9 mouse cellular contexts compared by ENCODE assay signal in the genomic region with DNA sequence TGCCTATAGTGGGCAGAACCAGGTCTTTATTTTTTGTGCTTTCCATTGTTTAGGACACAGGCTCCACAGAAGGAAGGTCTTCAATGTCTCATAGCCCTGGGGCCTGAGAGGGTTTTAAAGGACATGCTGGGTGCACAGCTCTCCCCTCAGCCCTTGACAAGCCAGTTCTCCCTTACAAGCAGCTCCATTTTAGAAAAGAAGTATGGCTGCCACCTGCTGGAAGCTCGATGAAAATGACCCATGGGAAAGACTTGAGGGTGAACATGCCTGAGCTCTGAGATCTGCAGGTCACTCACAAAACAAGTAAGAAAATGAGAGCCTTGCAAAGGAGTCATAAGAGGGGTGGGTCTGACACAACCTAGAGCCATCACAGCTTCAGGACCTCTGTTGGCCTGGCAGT. TPM values are rescaled to one million over a fixed set of nuclear protein-coding genes. Genes with fewer than 3 reads are reported as not detected.
DNase-seq lines count a peak whose midpoint lies in the region; ATAC-seq lines count a peak whose summit lies in the region.
"Had no signal": no experiment of that assay in that cellular context is flagged by ENCODE, and none has a peak within 500 bp of the region (broad histone marks: within the 10 kb centered on the region; RNA-seq: fewer than 3 reads in every experiment).

No protein-coding gene starts in this region.

- DNase-seq in gastrocnemius, adult 18-20 months (ENCODE audit: low spot score) = peak; percentile 9
- DNase-seq in gastrocnemius, postnatal 25 days = no peak
- peak; percentile 23 for DNase-seq in thymus, postnatal 0 days (ENCODE audit: low spot score)
- DNase-seq in thymus, postnatal 36 days = no peak
- peak; percentile 33 for DNase-seq in kidney, postnatal 14 days
- peak; percentile 20 to 47 for DNase-seq in lung, adult 18-20 months
- no peak for DNase-seq in natural killer cell, adult 2 months (ENCODE audit: low spot score in 2 of 2)

- ATAC-seq in common myeloid progenitor, adult 5-6 weeks (replicated peaks; ENCODE audit: low read depth, poor library complexity, severe bottlenecking) = peak; percentile 64

RNA-seq across cellular contexts. Expression of a gene that starts 8.3 kb away (rescaled TPM):
- not detected for total RNA-seq in gastrocnemius, adult 18-20 months (2021)
- not detected for total RNA-seq in gastrocnemius, postnatal 25 days (2021)
- polyA plus RNA-seq in thymus, postnatal 0 days (2015; fragmentation: Nextera tagmentation; extraction: Ambion mirVana) = not detected in 2 replicates
- not detected in 2 replicates for total RNA-seq in common myeloid progenitor, adult 5-6 weeks (2017)
- polyA plus RNA-seq: limb, embryonic 13.5 days had no signal

RNA-seq across cellular contexts. Expression of a gene that starts 8.9 kb away (rescaled TPM):
- not detected for total RNA-seq in gastrocnemius, adult 18-20 months (2021)
- total RNA-seq in gastrocnemius, postnatal 25 days (2021) = not detected
- polyA plus RNA-seq in thymus, postnatal 0 days (2015; fragmentation: Nextera tagmentation; extraction: Ambion mirVana) = not detected in 2 replicates
- not detected in 2 replicates for total RNA-seq in common myeloid progenitor, adult 5-6 weeks (2017)
- polyA plus RNA-seq: limb, embryonic 13.5 days had no signal

RNA-seq across cellular contexts. Expression of a gene that starts 20.1 kb away (rescaled TPM):
- not detected for total RNA-seq in gastrocnemius, adult 18-20 months (2021)
- not detected for total RNA-seq in gastrocnemius, postnatal 25 days (2021)
- polyA plus RNA-seq in thymus, postnatal 0 days (2015; fragmentation: Nextera tagmentation; extraction: Ambion mirVana) = 0.16 TPM in 1 of 2 replicates, not detected in the other
- not detected in 2 replicates for total RNA-seq in common myeloid progenitor, adult 5-6 weeks (2017)
- polyA plus RNA-seq: limb, embryonic 13.5 days had no signal

RNA-seq across cellular contexts. Expression of a gene that starts 24.3 kb away (rescaled TPM):
- total RNA-seq in gastrocnemius, adult 18-20 months (2021) = not detected
- not detected for total RNA-seq in gastrocnemius, postnatal 25 days (2021)
- polyA plus RNA-seq in thymus, postnatal 0 days (2015; fragmentation: Nextera tagmentation; extraction: Ambion mirVana) = not detected in 2 replicates
- total RNA-seq in common myeloid progenitor, adult 5-6 weeks (2017) = not detected in 2 replicates
- polyA plus RNA-seq: limb, embryonic 13.5 days had no signal

RNA-seq across cellular contexts. Expression of a gene that starts 38.2 kb away (rescaled TPM):
- total RNA-seq in gastrocnemius, adult 18-20 months (2021) = not detected
- total RNA-seq in gastrocnemius, postnatal 25 days (2021) = not detected
- polyA plus RNA-seq in thymus, postnatal 0 days (2015; fragmentation: Nextera tagmentation; extraction: Ambion mirVana) = not detected in 2 replicates
- not detected in 2 replicates for total RNA-seq in common myeloid progenitor, adult 5-6 weeks (2017)
- polyA plus RNA-seq: limb, embryonic 13.5 days had no signal

Comparison
In these comparisons a context has a peak if more than half of its experiments do, and no peak if none do; other contexts are left out.
1. DNase-seq: peak in gastrocnemius, adult 18-20 months (single experiment), thymus, postnatal 0 days (single experiment), kidney, postnatal 14 days (single experiment) and lung, adult 18-20 months (2 of 2); none in gastrocnemius, postnatal 25 days (single experiment), thymus, postnatal 36 days (0 of 2) and natural killer cell, adult 2 months (0 of 2).